Mouse (Mus musculus) ovary, adult 18-20 months (tissue): ENCODE measurements around the gene D330045A20Rik.
"Not testable (repeated sequence)": the region's sequence is repeated elsewhere in the genome, so short reads cannot be mapped to it uniquely, and the experiment has no call there.

Experiments
- DNase-seq: peaks from one replicate; pipeline ENCODE4 v3.0.0; 2022; ENCODE audit warnings: low spot score, mixed read lengths

The D330045A20Rik gene

GRCm38 (mm10) chrX:139578649-139579278, 98.6 kb downstream of the D330045A20Rik start:
- DNase-seq = no peak

GRCm38 (mm10) chrX:139583616-139584015, 103.4 kb downstream of the D330045A20Rik start:
- DNase-seq = no peak

DNA sequence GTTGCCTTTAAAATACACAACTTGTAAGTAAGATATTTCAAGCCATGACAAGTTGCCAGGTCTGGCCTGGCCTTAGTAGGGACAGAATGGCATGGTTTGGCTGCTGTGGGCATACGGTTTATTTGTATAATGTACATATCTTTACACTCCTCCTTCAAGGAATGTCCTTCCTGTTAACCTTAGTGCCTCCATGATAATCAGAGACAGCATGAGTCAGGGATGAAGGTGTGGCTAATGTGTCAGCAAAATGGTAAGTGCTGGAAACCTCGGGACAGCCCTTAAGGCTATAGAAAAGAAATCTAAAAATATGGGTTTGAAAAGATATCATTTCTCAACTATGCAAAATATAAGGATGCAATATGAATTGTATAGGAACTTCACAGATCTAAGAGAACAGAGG, 106.5 kb downstream of the D330045A20Rik start:
- DNase-seq = not testable (repeated sequence)

DNA sequence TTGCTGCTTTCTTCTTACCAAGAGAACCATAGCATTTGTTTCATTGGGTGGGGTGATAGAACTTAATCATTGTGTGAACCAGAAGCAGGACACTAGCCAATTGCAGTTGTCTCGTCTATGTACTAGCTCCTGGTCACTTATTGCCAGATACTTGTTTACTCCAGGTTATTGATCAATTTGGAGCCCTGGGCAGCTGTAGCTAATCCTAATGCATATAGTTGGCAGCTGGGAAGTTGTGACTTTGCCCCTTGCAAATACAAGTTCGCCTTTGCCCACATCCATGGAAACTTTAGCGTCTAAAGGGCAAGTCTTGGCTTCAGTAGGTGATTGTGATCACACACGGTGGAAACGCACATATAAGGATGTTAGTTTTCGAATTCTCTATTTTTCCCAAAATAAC, 116.2 kb downstream of the D330045A20Rik start:
- DNase-seq = no peak
